In the genomic region with DNA sequence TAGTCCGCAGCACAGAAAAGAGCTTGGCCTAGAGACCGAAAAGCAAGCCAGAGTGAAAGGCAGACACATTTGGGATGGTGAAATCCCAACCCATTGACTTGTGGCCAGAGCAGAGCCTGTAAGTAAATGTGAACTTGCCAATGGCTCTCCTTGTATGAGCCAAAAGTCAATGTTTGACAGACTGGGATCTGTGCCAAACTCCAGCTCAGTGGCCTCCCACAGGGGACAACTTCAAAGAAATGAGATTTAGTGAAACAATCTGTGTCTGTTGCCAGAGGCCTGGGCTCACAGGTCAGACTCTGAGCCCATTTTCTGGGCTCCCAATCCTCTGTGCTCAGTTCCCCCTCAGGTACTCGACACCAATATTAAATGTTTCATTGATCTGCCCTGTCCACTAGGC, we compare ENCODE assay signal across 9 mouse cellular contexts.
A peak's percentile ranks its signal among the peaks of the same experiment; 100 is the strongest.
DNase-seq lines count a peak whose midpoint lies in the region; ATAC-seq and TF ChIP-seq lines count a peak whose summit lies in the region.
"Had no signal": no experiment of that assay in that cellular context is flagged by ENCODE, and none has a peak within 500 bp of the region (broad histone marks: within the 10 kb centered on the region; RNA-seq: fewer than 3 reads in every experiment).

No protein-coding gene starts in this region.

- no peaks in the 10 kb centered on the region for H3K27me3 ChIP-seq in heart, embryonic 11.5 days (ENCODE audit: control insufficient read depth, insufficient read depth, low read length)
- H3K27me3 ChIP-seq in intestine, embryonic 14.5 days (replicated peaks; ENCODE audit: control insufficient read depth, insufficient read depth, low read length): no peaks in the 10 kb centered on the region
- H3K27me3 ChIP-seq in liver, embryonic 15.5 days: no peaks in the 10 kb centered on the region
- H3K27me3 ChIP-seq in stomach, postnatal 0 days (ENCODE audit: control insufficient read depth, insufficient read depth, low read length): no peaks in the 10 kb centered on the region
- H3K27me3 ChIP-seq: embryonic facial prominence, embryonic 15.5 days had no signal

- ATAC-seq in heart, embryonic 11.5 days (replicated peaks; ENCODE audit: insufficient number of reproducible peaks, low FRiP score, low TSS enrichment): no peak
- 0 out of 2 replicates have a peak, but pooled peaks have one; percentile 27 for ATAC-seq in intestine, embryonic 14.5 days (replicated peaks; ENCODE audit: low FRiP score, low TSS enrichment, low read depth)
- ATAC-seq in liver, embryonic 15.5 days (ENCODE audit: insufficient read depth): peak; percentile 75
- ATAC-seq in stomach, postnatal 0 days (ENCODE audit: low FRiP score, low TSS enrichment): peak; percentile 68; the same call in 1 of the 2 replicates

- WGBS in heart, embryonic 11.5 days (ENCODE audit: insufficient replicate concordance): 78% methylated on average over 3 of the region's 3 CpGs
- 84% methylated on average over 3 of the region's 3 CpGs for WGBS in intestine, embryonic 14.5 days
- WGBS in liver, embryonic 15.5 days (ENCODE audit: insufficient replicate concordance): 52% methylated on average over 3 of the region's 3 CpGs
- 47% methylated on average over 3 of the region's 3 CpGs for WGBS in stomach, postnatal 0 days

- TF ChIP-seq EP300 in stomach, postnatal 0 days (optimal IDR thresholded peaks at IDR 0.05): no peak

- peaks cover 6% of the 10 kb centered on the region; the same call in 1 of the 2 replicates for H3K9me3 ChIP-seq in heart, embryonic 11.5 days (replicated peaks; ENCODE audit: control insufficient read depth, low read length)
- no peaks in the 10 kb centered on the region for H3K9me3 ChIP-seq in intestine, embryonic 14.5 days (ENCODE audit: control insufficient read depth, low read length)
- no peaks in the 10 kb centered on the region for H3K9me3 ChIP-seq in liver, embryonic 15.5 days (replicated peaks)
- 0 out of 2 replicates have a peak, but pooled peaks cover 3% of the 10 kb centered on the region for H3K9me3 ChIP-seq in stomach, postnatal 0 days (ENCODE audit: control insufficient read depth, low read length)
- H3K9me3 ChIP-seq: embryonic facial prominence, embryonic 15.5 days had no signal

- H3K4me3 ChIP-seq in heart, embryonic 11.5 days (ENCODE audit: low read depth, low read length): no peak overlapping the region
- no peak overlapping the region for H3K4me3 ChIP-seq in intestine, embryonic 14.5 days (ENCODE audit: low read depth, low read length)
- H3K4me3 ChIP-seq in liver, embryonic 15.5 days (replicated peaks): no peak overlapping the region
- H3K4me3 ChIP-seq in stomach, postnatal 0 days (ENCODE audit: low read depth, low read length): no peak overlapping the region
- H3K4me3 ChIP-seq: embryonic facial prominence, embryonic 15.5 days had no signal

- no peak overlapping the region for H3K27ac ChIP-seq in heart, embryonic 11.5 days (ENCODE audit: low read depth, low read length)
- H3K27ac ChIP-seq in intestine, embryonic 14.5 days (ENCODE audit: low read depth): no peak overlapping the region
- no peak overlapping the region for H3K27ac ChIP-seq in liver, embryonic 15.5 days (replicated peaks)
- no peak overlapping the region for H3K27ac ChIP-seq in stomach, postnatal 0 days (replicated peaks)
- H3K27ac ChIP-seq: embryonic facial prominence, embryonic 15.5 days had no signal

- DNase-seq in heart, adult 11 months: peak; percentile 97
- DNase-seq in gastrocnemius, postnatal 10 days: peak; percentile 38
- peak; percentile 58 for DNase-seq in intestine, embryonic 14.5 days (ENCODE audit: low spot score)
- peak; percentile 77 for DNase-seq in stomach, postnatal 0 days (ENCODE audit: low spot score)
- DNase-seq in layer of hippocampus, postnatal 25 days (ENCODE audit: extremely low spot score in 1 of 2, low spot score in 1 of 2): no peak
- no peak for DNase-seq in embryo, embryonic 9.5 days (ENCODE audit: extremely low spot score)

- peaks cover 13% of the 10 kb centered on the region for H3K4me1 ChIP-seq in heart, embryonic 11.5 days (ENCODE audit: control insufficient read depth, insufficient read depth, low read length)
- H3K4me1 ChIP-seq in intestine, embryonic 14.5 days (replicated peaks; ENCODE audit: control insufficient read depth, insufficient read depth, low read length): peaks cover 9% of the 10 kb centered on the region; the same call in 1 of the 2 replicates
- 0 out of 2 replicates have a peak, but pooled peaks cover 6% of the 10 kb centered on the region for H3K4me1 ChIP-seq in liver, embryonic 15.5 days (replicated peaks)
- no peaks in the 10 kb centered on the region; the same call in 1 of the 2 replicates for H3K4me1 ChIP-seq in stomach, postnatal 0 days (replicated peaks; ENCODE audit: control insufficient read depth, insufficient read depth)

- H3K36me3 ChIP-seq in heart, embryonic 11.5 days (ENCODE audit: control insufficient read depth, insufficient read depth, low read length): 0 out of 2 replicates have a peak, but pooled peaks cover 3% of the 10 kb centered on the region
- H3K36me3 ChIP-seq in intestine, embryonic 14.5 days (ENCODE audit: control insufficient read depth, insufficient read depth, low read length): no peaks in the 10 kb centered on the region
- H3K36me3 ChIP-seq in liver, embryonic 15.5 days (replicated peaks): no peaks in the 10 kb centered on the region
- no peaks in the 10 kb centered on the region for H3K36me3 ChIP-seq in stomach, postnatal 0 days (ENCODE audit: control insufficient read depth, insufficient read depth, low read length)
- H3K36me3 ChIP-seq: embryonic facial prominence, embryonic 15.5 days had no signal

- no peak overlapping the region for H3K9ac ChIP-seq in heart, embryonic 11.5 days (ENCODE audit: low read depth, low read length)
- no peak overlapping the region for H3K9ac ChIP-seq in intestine, embryonic 14.5 days (ENCODE audit: low read length)
- H3K9ac ChIP-seq in liver, embryonic 15.5 days: no peak overlapping the region
- H3K9ac ChIP-seq in stomach, postnatal 0 days (ENCODE audit: low read length): no peak overlapping the region
- H3K9ac ChIP-seq: embryonic facial prominence, embryonic 15.5 days had no signal

- no peak for TF ChIP-seq CTCF in stomach, postnatal 0 days (IDR thresholded peaks at IDR 0.05; ENCODE audit: low read depth)

- H3K4me2 ChIP-seq in heart, embryonic 11.5 days: no peak overlapping the region
- H3K4me2 ChIP-seq in intestine, embryonic 14.5 days (ENCODE audit: low read length): no peak overlapping the region
- no peak overlapping the region for H3K4me2 ChIP-seq in liver, embryonic 15.5 days
- no peak overlapping the region for H3K4me2 ChIP-seq in stomach, postnatal 0 days (replicated peaks; ENCODE audit: low read depth)
- H3K4me2 ChIP-seq: embryonic facial prominence, embryonic 15.5 days had no signal

Comparison
In these comparisons a context has a peak if more than half of its experiments do, and no peak if none do; other contexts are left out.
1. DNase-seq: peak in heart, adult 11 months (single experiment), gastrocnemius, postnatal 10 days (single experiment), intestine, embryonic 14.5 days (single experiment) and stomach, postnatal 0 days (single experiment); none in layer of hippocampus, postnatal 25 days (0 of 2) and embryo, embryonic 9.5 days (single experiment).